Mouse (Mus musculus) fibroblast of lung, adult 2 months (primary cell): ENCODE measurements around the gene Hoxb9.
A peak's percentile ranks its signal among the peaks of the same experiment; 100 is the strongest.

Experiments
- DNase-seq: peaks from one replicate; pipeline ENCODE4 v3.0.0-alpha.2; 2011; ENCODE audit warnings: low read depth

The Hoxb9 gene

DNA sequence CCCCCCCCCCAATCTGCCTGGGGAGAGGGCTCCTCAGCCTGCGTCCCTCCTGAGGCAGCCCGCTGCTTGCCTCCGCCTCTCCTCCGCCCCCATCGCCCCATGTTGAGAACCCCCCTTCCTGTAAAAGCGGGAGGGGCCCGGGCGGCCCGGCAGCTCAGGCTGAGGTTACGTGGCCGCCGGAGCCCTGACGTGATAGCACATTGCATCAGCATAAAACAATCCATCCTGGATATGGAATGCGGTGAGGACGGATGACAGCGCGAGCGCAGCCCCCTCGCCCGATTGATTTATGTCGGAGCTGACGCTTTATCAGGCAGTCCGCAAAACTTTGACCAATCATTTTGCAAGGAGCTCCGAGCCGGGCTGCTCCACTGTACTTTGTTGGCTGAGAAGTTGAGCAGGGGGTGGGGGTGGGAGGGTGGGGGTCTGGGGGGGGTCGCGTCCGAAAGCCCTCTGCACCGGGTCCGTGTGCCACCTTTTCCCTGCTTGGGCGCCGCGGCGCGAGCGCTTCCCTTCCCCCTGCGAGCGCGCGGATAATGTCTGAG is at the start of gene Hoxb9:
TSS of gene Hoxb9 (plus strand) at position 462 of the 545 bp plus-strand sequence.
- DNase-seq, result no peak

DNA sequence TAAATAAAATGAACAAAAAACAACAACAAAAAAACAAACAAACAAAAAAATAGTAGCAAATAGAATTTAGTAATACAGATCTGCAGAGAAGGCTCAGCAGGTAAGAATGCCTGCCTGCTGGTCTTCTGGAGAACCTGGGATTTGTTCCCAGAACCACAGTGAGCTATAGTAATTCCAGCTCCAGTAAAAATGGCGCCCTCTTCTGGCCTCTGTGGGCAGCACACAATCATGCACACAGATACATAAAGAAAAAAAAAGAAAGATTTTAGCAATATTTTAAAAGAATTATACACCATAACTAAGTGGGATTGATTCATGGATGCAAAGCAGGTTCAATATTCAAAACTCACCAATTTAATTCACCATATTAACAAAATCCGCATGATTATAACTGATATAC is 47.4 kb upstream of the Hoxb9 start:
- DNase-seq, result no peak

GRCm38 (mm10) chr11:96227676-96228075 is 43.6 kb upstream of the Hoxb9 start:
- DNase-seq, result no peak

DNA sequence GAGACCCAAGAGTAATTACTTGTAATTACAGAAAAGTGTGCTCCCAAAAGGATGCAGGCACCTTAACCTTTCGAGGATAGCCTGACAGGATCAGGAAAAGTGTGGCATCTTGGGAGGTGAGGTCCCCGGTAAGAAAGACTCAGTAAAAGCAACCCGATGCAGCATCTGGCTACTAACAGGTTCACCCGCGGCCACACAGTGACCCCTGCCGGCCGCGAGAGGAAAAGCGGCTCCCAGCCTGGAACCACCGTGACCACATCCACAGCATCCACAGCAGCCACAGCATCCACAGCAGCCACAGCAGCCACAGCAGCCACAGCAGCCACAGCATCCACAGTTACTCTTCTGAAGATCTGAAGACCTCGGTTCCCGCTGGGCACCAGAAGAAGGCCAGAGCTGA is 36.4 kb upstream of the Hoxb9 start:
- DNase-seq, result no peak

DNA sequence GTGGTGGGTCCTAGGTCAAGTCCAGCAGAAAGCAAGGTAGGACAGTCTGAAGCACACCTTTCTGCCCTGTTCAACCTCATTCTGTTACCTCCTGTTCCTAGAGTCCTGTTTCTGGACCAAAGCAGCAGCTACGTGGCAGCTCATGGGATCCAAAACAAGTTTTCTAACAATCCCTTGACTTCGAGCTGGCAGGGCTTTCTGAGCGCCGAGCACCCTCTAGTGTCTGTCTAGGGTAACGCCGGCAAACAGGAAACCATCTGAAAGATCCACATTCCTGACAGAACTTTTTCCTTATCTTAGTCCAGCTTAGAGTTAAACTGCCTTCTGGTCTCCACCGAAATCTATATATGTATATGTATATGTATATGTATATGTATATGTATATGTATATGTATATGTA is 31.0 kb upstream of the Hoxb9 start:
- peak; percentile 30 for DNase-seq

DNA sequence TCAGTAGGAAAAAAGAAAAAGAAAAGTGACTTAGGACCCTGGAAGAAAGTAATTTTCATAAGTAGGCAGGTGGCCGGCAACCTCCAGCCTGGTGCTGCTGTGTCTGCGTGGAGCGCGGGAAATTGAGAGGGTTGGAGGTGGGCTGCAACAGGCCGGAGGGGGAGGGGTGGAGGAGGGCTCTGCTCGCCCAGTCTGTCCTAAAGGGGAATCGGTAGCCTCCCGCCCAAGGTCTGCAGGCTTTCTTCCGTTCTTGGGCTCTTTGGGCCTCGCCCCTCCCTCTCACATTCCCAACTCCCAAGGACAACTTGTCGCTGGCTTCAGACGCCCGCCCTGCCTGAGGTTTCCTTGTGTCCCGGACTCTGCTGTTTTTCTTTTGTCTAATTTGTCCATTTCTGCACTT is 20.4 kb upstream of the Hoxb9 start:
- no peak for DNase-seq

DNA sequence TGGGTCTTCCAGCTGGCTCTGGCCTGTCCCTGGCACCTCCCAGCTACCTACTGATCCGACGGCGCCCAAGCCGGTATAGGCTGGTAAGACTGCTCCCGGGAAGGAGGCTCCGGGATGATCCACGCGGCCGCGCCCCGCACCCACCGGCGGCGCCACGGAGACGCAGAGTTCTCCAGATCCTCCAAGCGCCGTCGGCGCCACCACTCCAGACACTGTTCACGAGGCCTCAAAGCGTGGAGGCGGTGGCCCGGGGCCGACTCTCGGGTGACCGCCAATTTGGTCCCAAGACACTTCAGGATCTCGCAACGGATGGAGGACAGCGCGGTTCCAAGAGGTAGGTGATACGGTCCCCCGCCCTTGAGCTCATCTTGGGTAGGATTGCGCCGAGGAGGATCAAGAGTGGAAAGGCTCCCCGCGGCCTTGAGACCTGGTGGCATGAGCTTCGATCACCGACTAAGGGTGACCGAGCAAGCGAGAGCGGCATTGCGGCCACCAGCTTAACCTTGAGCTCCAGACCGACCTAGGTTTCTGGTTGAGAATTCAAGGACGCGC is 19.7 kb upstream of the Hoxb9 start:
- no peak for DNase-seq

- DNase-seq, result no peak
Measured at GRCm38 (mm10) chr11:96252541-96253120, 18.6 kb upstream of the Hoxb9 start.

- no peak for DNase-seq
Measured at GRCm38 (mm10) chr11:96254221-96254620, 17.0 kb upstream of the Hoxb9 start.

DNA sequence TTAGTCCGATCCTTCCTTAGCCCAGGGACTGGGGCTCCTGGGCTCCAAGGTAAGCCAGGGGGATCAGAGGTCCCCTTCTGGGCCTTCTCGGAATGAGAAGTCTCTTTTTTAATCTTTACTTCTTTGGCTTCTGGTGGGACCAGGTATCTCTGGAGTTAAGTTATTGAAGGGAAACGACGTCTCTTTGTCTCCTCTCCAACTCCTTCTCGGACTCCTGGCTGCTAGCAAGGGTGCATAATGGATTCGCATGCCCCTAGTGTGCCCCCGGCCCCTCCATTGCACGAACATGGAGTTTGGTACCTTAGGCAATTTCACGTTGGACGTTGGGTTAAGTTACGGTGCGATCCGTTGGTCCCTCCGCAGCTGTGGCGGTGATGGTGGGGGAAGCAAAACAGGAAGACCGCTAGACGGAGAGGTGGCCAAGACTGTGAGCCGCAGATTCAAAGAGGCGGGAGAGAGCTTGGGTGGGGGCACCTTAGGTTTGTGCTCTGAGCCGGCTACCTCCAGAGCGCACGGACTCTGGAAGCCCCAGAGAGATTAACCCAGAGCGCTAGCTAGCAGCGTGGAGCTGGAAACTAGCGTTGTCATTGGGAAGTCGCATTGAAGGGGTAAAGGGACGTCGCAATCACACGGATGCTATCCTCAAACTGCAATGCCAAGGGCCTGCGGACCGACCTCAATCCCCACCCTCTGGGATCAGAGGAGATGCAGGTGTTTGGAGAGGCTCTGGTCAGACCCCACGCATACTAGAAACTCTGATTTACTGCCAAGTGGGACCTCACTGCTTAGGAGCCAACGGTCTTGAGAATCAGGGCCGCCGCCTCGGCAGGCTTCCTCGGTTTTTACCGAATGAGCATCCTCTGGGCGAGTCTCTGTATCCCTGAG is 15.9 kb upstream of the Hoxb9 start:
- DNase-seq, result no peak

DNA sequence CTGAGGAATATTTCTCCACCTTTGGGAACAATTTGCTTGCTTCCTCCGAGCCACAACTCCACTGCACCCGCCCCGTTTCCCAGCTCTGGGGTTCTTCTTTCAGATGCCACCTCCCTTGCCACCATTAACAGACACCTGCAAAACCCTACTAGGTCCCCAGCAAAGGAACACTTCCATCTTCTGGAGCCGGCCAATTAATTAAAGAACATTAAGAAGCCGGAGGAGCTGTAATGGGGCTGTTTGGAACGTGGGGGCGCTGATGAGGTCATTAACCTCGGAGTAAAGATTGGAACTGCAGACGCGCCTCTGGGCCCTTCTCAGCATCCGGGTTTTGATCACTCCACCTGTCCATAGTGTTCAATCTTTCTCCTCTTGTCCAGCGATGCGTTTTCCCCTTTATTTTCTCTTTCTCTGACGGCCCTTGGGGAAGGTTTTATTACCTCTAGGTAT is 15.2 kb upstream of the Hoxb9 start:
- no peak for DNase-seq

DNA sequence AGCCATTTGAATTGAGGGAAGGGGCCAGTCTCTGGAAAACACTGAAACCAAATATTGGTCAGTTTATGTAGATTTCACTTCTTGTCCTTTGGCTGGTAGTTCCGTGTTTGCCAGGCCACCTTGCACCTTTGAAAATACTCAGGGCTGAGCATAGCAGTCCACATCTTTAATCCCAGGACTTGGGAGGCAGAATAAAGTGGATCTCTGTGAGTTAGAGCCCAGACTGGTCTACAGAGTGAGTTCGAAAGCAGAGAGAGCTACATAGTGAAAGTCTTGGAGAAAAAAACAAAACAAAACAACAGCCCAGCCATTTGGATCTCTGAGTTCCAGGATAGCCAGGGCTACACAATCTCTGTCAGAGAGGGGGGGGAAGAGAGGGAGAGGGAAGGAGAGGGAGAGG is 14.1 kb upstream of the Hoxb9 start:
- DNase-seq, result no peak

- DNase-seq, result no peak
Measured at GRCm38 (mm10) chr11:96259038-96259437, 12.2 kb upstream of the Hoxb9 start.

GRCm38 (mm10) chr11:96259511-96259910 is 11.7 kb upstream of the Hoxb9 start:
- no peak for DNase-seq

DNA sequence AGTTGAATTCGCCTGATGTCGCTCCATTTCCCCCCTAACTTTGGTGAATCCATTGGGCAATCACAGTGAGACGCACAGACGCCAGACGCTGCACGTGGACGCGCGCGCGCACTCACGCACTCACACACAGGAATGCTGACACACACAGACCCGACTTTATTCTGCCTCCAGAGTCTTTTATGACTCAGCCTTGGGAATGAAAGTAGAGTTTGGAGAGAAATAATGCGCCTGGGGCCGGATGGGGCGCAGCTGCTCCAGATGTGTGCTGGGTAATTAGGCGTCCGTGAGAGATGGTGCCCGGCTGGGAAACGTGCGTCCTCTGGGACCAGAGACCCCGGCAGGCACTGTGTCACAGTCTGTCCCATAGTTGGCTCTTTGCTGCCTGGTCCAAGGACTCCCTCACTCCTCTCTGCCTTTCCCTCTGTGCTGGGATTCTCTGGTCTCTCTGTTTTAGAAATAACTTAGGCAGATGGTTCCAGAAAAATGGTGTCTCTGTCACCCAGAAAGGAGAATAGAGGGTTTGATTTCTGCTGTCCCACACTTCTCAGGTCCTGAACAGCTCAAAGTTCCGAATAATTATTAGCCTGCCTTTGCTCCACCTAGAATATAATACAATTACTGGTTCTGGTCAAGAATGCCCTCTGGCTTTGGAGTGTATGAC is 10.8 kb upstream of the Hoxb9 start:
- peak; percentile 25 for DNase-seq

DNA sequence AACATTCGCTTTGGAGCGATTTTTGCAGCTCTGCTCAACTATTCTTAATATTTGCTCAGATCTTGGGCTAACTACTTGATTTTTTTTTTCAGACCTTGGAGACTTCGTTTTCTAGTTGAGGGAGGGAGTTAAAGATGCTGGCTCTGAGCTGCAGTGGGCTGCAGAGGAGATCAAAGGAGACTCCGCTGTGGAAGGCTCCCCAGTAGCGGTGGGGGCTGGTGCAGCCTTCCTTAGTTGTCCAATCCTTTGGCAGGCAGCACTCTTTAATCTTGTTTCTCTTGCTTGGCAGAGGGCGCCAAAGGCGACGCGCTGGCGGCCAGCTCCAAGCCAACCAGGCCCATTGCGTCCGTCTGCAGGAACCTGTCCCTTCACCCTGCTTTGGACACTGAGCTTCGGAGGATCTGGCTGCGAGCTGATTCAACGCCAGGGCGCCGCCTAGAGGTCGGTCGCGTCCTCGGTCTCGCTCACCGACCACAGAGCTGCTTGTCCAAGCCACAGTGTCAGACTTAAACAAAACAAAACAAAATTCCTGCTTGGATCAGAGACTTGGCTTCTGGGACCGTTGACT is 9.8 kb upstream of the Hoxb9 start:
- no peak for DNase-seq

- DNase-seq, result no peak
Measured at GRCm38 (mm10) chr11:96262262-96262830, 8.9 kb upstream of the Hoxb9 start.

- no peak for DNase-seq
Measured at GRCm38 (mm10) chr11:96263636-96264389, 7.4 kb upstream of the Hoxb9 start.

DNA sequence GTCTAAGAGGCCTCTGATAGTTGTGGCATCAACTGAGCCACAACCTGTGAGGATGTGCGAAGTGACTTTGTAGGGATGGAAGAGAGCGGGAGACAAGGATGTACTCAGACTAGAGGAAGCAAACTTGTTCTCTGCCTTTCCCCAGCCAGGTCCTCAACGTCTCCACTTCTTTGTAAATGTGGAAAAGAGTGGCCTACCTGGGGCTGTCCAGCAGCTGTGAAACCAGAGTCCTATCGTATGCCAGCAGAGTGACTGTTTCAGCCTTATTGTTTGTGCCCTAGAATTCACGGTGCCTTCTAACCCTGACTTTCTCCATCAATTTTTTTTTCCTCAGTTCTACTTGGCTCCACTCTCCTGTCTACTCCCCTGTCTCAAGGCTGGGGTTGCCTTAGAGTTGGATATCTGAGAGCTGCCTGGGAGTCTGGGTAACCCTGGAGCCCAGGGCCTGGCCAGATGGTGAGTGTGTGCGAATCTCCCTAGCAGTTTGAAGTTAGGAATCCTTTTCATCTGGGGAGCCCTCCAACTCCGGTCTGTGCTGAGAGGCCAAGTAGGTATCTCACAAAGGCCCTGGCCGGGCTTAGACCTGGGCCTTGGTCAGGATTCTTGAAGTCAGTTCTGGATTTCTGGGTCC is 6.8 kb upstream of the Hoxb9 start:
- DNase-seq, result no peak

GRCm38 (mm10) chr11:96265954-96266353 is 5.3 kb upstream of the Hoxb9 start:
- DNase-seq, result no peak
